13 mouse cellular contexts compared by ENCODE assay signal in genomic region chr11:96877071-96877470, GRCm38 (mm10). TPM values are rescaled to one million over a fixed set of nuclear protein-coding genes. Genes with fewer than 3 reads are reported as not detected.
DNase-seq lines count a peak whose midpoint lies in the region; ATAC-seq lines count a peak whose summit lies in the region.
"Had no signal": no experiment of that assay in that cellular context is flagged by ENCODE, and none has a peak within 500 bp of the region (broad histone marks: within the 10 kb centered on the region; RNA-seq: fewer than 3 reads in every experiment).

No protein-coding gene starts in this region.

- H3K9me3 ChIP-seq in heart, embryonic 13.5 days: no peaks in the 10 kb centered on the region
- no peaks in the 10 kb centered on the region for H3K9me3 ChIP-seq in forebrain, embryonic 11.5 days (ENCODE audit: control insufficient read depth, low read length)
- no peaks in the 10 kb centered on the region for H3K9me3 ChIP-seq in hindbrain, embryonic 16.5 days (ENCODE audit: control insufficient read depth, low read length)
- H3K9me3 ChIP-seq in midbrain, embryonic 15.5 days: no peaks in the 10 kb centered on the region
- H3K9me3 ChIP-seq: heart, embryonic 15.5 days had no signal

- peaks cover 51% of the 10 kb centered on the region for H3K27me3 ChIP-seq in heart, embryonic 13.5 days (replicated peaks)
- H3K27me3 ChIP-seq in forebrain, embryonic 11.5 days (ENCODE audit: control insufficient read depth, insufficient read depth, low read length): no peaks in the 10 kb centered on the region
- no peaks in the 10 kb centered on the region for H3K27me3 ChIP-seq in hindbrain, embryonic 16.5 days (replicated peaks; ENCODE audit: control insufficient read depth, insufficient read depth, low read length)
- no peaks in the 10 kb centered on the region for H3K27me3 ChIP-seq in midbrain, embryonic 15.5 days (replicated peaks)

- ATAC-seq in heart, embryonic 13.5 days (ENCODE audit: extremely low read depth, insufficient number of reproducible peaks, low FRiP score, low TSS enrichment): no peak
- no peak for ATAC-seq in forebrain, embryonic 11.5 days (replicated peaks; ENCODE audit: low FRiP score)
- ATAC-seq in hindbrain, embryonic 16.5 days: no peak
- no peak for ATAC-seq in midbrain, embryonic 15.5 days (replicated peaks)

- 0 out of 2 replicates have a peak overlapping the region, but pooled peaks have one; percentile 4 for H3K9ac ChIP-seq in heart, embryonic 13.5 days
- H3K9ac ChIP-seq in forebrain, embryonic 11.5 days (ENCODE audit: low read length): peak overlapping the region; percentile 73
- peak overlapping the region; percentile 62 for H3K9ac ChIP-seq in hindbrain, embryonic 16.5 days (ENCODE audit: low read depth, low read length)
- peak overlapping the region; percentile 30; the same call in 1 of the 2 replicates for H3K9ac ChIP-seq in midbrain, embryonic 15.5 days
- H3K9ac ChIP-seq: heart, embryonic 15.5 days had no signal

- H3K4me2 ChIP-seq in heart, embryonic 13.5 days: no peak overlapping the region
- H3K4me2 ChIP-seq in forebrain, embryonic 11.5 days (ENCODE audit: low read depth, low read length, severe bottlenecking): peak overlapping the region; percentile 50; the same call in 1 of the 2 replicates
- no peak overlapping the region for H3K4me2 ChIP-seq in hindbrain, embryonic 16.5 days (ENCODE audit: low read length)
- H3K4me2 ChIP-seq in midbrain, embryonic 15.5 days: 0 out of 2 replicates have a peak overlapping the region, but pooled peaks have one; percentile 57

- H3K4me1 ChIP-seq in heart, embryonic 13.5 days: peaks cover 28% of the 10 kb centered on the region
- peaks cover 60% of the 10 kb centered on the region for H3K4me1 ChIP-seq in forebrain, embryonic 11.5 days (replicated peaks; ENCODE audit: control insufficient read depth, insufficient read depth, low read length)
- peaks cover 50% of the 10 kb centered on the region for H3K4me1 ChIP-seq in hindbrain, embryonic 16.5 days (ENCODE audit: control insufficient read depth, insufficient read depth, low read depth, low read length)
- peaks cover 75% of the 10 kb centered on the region for H3K4me1 ChIP-seq in midbrain, embryonic 15.5 days

- no peak overlapping the region for H3K4me3 ChIP-seq in heart, embryonic 13.5 days
- H3K4me3 ChIP-seq in forebrain, embryonic 11.5 days (ENCODE audit: low read depth, low read length): no peak overlapping the region
- H3K4me3 ChIP-seq in hindbrain, embryonic 16.5 days (ENCODE audit: low read length): no peak overlapping the region
- H3K4me3 ChIP-seq in midbrain, embryonic 15.5 days: no peak overlapping the region
- H3K4me3 ChIP-seq: heart, embryonic 15.5 days; myocyte had no signal

- H3K36me3 ChIP-seq in heart, embryonic 13.5 days: no peaks in the 10 kb centered on the region
- H3K36me3 ChIP-seq in forebrain, embryonic 11.5 days (ENCODE audit: control insufficient read depth, insufficient read depth, low read length): no peaks in the 10 kb centered on the region
- no peaks in the 10 kb centered on the region for H3K36me3 ChIP-seq in hindbrain, embryonic 16.5 days (ENCODE audit: control insufficient read depth, insufficient read depth, low read length)
- H3K36me3 ChIP-seq in midbrain, embryonic 15.5 days (replicated peaks): no peaks in the 10 kb centered on the region
- H3K36me3 ChIP-seq: heart, embryonic 15.5 days had no signal

- DNase-seq in heart, postnatal 4 days: no peak
- DNase-seq in forebrain, embryonic 11.5 days (ENCODE audit: low spot score): no peak
- DNase-seq in right cerebral cortex, postnatal 36 days (ENCODE audit: low spot score in 2 of 2): no peak
- DNase-seq in kidney, adult 18-20 months: no peak
- no peak for DNase-seq in frontal cortex, postnatal 36 days (ENCODE audit: low spot score in 2 of 2)
- DNase-seq: gastrocnemius, postnatal 10 days had no signal

- 48% methylated on average over 4 of the region's 4 CpGs for WGBS in heart, embryonic 13.5 days
- whole genome bisulfite sequencing in forebrain, embryonic 11.5 days: 41% methylated on average over 4 of the region's 4 CpGs
- WGBS in hindbrain, embryonic 16.5 days: 30% methylated on average over 4 of the region's 4 CpGs
- 27% methylated on average over 4 of the region's 4 CpGs for WGBS in midbrain, embryonic 15.5 days

- no peak overlapping the region for H3K27ac ChIP-seq in heart, embryonic 13.5 days (replicated peaks)
- peak overlapping the region; percentile 100 for H3K27ac ChIP-seq in forebrain, embryonic 11.5 days (ENCODE audit: low read depth, low read length)
- peak overlapping the region; percentile 96 for H3K27ac ChIP-seq in hindbrain, embryonic 16.5 days (ENCODE audit: low read depth, low read length)
- H3K27ac ChIP-seq in midbrain, embryonic 15.5 days: peak overlapping the region; percentile 99
- H3K27ac ChIP-seq: heart, embryonic 15.5 days; kidney, postnatal 0 days had no signal

RNA-seq across cellular contexts. Expression of gene Copz2, which starts 27.4 kb away (rescaled TPM):
- 109 and 113 TPM in 2 replicates for polyA plus RNA-seq in heart, embryonic 13.5 days (2015; fragmentation: Nextera tagmentation; extraction: Ambion mirVana)
- 10 to 100 TPM; 51.2 to 52.7 TPM for total RNA-seq in heart, postnatal 4 days (2021)
- polyA plus RNA-seq in forebrain, embryonic 11.5 days (2014; fragmentation: Nextera tagmentation; extraction: Ambion mirVana): 33.2 and 33.8 TPM in 2 replicates
- polyA plus RNA-seq in hindbrain, embryonic 16.5 days (2015; fragmentation: Nextera tagmentation; extraction: Ambion mirVana): 22.2 and 27.4 TPM in 2 replicates
- 19.9 and 20.5 TPM in 2 replicates for polyA plus RNA-seq in midbrain, embryonic 15.5 days (2015; fragmentation: Nextera tagmentation; extraction: Ambion mirVana)

RNA-seq across cellular contexts. Expression of gene Cdk5rap3, which starts 39.2 kb away (rescaled TPM):
- 50.4 and 52.4 TPM in 2 replicates for polyA plus RNA-seq in heart, embryonic 13.5 days (2015; fragmentation: Nextera tagmentation; extraction: Ambion mirVana)
- total RNA-seq in heart, postnatal 4 days (2021): 10 to 100 TPM; 34.6 to 35.6 TPM
- 83.4 and 94.0 TPM in 2 replicates for polyA plus RNA-seq in forebrain, embryonic 11.5 days (2014; fragmentation: Nextera tagmentation; extraction: Ambion mirVana)
- polyA plus RNA-seq in hindbrain, embryonic 16.5 days (2015; fragmentation: Nextera tagmentation; extraction: Ambion mirVana): 81.2 and 84.8 TPM in 2 replicates
- polyA plus RNA-seq in midbrain, embryonic 15.5 days (2015; fragmentation: Nextera tagmentation; extraction: Ambion mirVana): 88.2 and 91.7 TPM in 2 replicates

RNA-seq across cellular contexts. Expression of gene Nfe2l1, which starts 47.3 kb away (rescaled TPM):
- polyA plus RNA-seq in heart, embryonic 13.5 days (2015; fragmentation: Nextera tagmentation; extraction: Ambion mirVana): 67.2 and 70.8 TPM in 2 replicates
- 100 to 1,000 TPM; 200 to 203 TPM for total RNA-seq in heart, postnatal 4 days (2021)
- polyA plus RNA-seq in forebrain, embryonic 11.5 days (2014; fragmentation: Nextera tagmentation; extraction: Ambion mirVana): 38.6 and 42.9 TPM in 2 replicates
- polyA plus RNA-seq in hindbrain, embryonic 16.5 days (2015; fragmentation: Nextera tagmentation; extraction: Ambion mirVana): 83.3 and 86.9 TPM in 2 replicates
- polyA plus RNA-seq in midbrain, embryonic 15.5 days (2015; fragmentation: Nextera tagmentation; extraction: Ambion mirVana): 80.9 and 81.2 TPM in 2 replicates

RNA-seq across cellular contexts. Expression of gene Prr15l, which starts 50.8 kb away (rescaled TPM):
- polyA plus RNA-seq in heart, embryonic 13.5 days (2015; fragmentation: Nextera tagmentation; extraction: Ambion mirVana): 0.79 and 1.0 TPM in 2 replicates
- total RNA-seq in heart, postnatal 4 days (2021): under 1 TPM; 0.32 to 0.36 TPM
- 0.25 and 0.29 TPM in 2 replicates for polyA plus RNA-seq in forebrain, embryonic 11.5 days (2014; fragmentation: Nextera tagmentation; extraction: Ambion mirVana)
- 0.35 and 0.60 TPM in 2 replicates for polyA plus RNA-seq in hindbrain, embryonic 16.5 days (2015; fragmentation: Nextera tagmentation; extraction: Ambion mirVana)
- polyA plus RNA-seq in midbrain, embryonic 15.5 days (2015; fragmentation: Nextera tagmentation; extraction: Ambion mirVana): 0.17 and 0.30 TPM in 2 replicates
- total RNA-seq: gastrocnemius, postnatal 10 days; left cerebral cortex, postnatal 14 days had no signal

Comparison
In these comparisons a context has a peak if more than half of its experiments do, and no peak if none do; other contexts are left out.
1. H3K4me2 ChIP-seq: peak in forebrain, embryonic 11.5 days (single experiment) and midbrain, embryonic 15.5 days (single experiment); none in heart, embryonic 13.5 days (single experiment) and hindbrain, embryonic 16.5 days (single experiment).
2. H3K9ac ChIP-seq: peak in every context shown above with its lines; median percentile 73 in forebrain, embryonic 11.5 days; 62 in hindbrain, embryonic 16.5 days; 30 in midbrain, embryonic 15.5 days; 4 in heart, embryonic 13.5 days.